Mouse (Mus musculus): ENCODE measurements at regions not wholly inside any gene's neighbourhood (a gene's known extent, or its start where the extent isn't known, plus 50 kb on each side); places are given as distances from the start of the nearest gene placed in this dataset.
"Not testable (repeated sequence)": the region's sequence is repeated elsewhere in the genome, so short reads cannot be mapped to it uniquely, and the experiment has no call there.

DNA sequence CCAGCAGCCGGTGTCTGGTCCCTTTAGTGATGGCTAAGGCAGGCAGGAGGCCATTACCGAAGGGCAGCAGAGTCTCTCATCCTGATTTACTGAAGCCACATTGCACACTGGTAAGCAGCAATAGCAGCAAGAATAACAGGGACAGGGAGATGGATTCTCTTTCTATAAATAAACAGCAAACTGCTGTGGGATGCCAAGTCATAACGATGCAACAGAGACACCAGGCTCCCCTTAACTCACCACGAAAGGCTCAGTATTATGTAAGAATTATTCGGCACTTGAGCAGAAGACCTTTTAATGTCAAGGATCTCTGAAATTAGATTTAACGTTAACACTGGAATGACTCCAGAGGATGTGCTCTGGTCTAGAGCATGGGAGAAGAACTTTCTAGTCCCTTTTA is 202.1 kb downstream of the Ddx10 start:
- peak; percentile 62; the same call in 1 of the 2 replicates for ATAC-seq (ENCODE audit: low TSS enrichment)

DNA sequence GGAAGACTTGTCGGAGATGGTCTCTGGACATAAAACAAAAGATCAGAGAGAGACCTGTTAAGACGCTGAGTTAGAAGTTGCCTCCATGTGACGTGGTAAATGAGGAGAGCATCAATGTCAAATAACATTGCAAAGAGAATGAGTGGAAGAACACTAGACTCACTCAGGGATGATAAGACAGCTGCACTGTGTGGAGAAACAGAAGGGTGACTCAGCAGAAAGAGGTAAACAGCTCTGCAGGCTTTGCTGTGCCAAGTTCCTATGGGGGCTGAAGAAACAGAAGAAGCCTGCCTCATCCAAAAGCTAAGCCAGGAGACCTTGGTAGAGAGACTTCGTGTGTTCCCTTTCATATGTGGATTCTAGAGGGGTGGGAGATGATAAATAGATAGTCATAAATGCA is 214.1 kb downstream of the Ddx10 start:
- ATAC-seq (ENCODE audit: low TSS enrichment), result peak; percentile 90

DNA sequence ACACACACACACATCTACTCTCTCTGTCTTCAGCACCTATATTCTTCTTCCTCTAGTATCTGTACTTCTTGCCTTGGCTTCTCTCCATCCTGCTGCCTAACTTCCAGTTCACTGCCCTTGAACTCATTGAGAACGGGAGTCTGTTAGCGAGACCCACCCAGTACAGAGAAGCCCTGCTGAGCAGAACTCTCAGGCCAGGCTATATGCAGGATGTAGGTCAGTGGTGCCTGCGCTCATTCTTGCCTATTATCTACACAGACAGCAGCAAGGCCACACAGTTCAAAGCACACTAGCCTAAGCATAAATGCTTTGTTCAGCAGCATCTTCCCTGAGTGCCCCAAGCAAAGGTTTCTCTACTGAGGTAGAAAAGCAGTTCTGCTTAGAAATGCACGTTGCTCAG is 225.8 kb downstream of the Ddx10 start:
- no peak for ATAC-seq (ENCODE audit: low TSS enrichment)

DNA sequence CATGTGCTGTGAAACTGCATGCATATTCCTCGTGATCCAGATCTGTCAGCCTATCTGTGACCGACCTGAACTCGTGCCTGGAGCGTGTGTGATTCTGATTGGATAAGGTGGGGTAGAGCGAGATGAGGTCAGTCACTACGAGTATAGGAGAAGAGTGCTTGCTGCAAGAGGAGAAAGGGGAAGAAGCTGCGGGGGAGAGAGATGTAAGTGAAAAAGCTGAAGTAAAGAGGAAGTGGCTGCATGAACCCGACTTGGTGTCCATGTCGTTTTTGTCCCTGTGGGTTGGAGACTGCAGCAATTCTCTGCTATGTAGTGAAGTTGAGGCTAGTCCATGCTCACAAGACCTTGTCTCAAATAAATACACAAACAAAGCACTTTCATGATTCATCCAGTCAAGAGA is 237.1 kb downstream of the Ddx10 start:
- no peak for ATAC-seq (ENCODE audit: low TSS enrichment)

DNA sequence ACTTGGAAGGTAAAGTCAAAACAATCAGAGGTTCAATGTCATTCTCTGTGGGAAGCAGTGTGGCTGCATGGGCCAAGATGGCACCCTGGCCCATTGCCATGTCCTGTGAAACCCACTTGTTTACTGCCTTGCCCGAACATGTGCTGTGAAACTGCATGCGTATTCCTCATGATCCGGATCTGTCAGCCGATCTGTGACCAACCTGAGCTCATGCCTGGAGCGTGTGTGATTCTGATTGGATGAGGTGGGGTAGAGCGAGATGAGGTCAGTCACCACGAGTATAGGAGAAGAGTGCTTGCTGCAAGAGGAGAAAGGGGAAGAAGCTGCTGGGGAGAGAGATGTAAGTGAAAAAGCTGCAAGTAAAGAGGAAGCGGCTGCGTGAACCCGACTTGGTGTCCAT is 240.5 kb downstream of the Ddx10 start:
- ATAC-seq (ENCODE audit: low TSS enrichment), result no peak

DNA sequence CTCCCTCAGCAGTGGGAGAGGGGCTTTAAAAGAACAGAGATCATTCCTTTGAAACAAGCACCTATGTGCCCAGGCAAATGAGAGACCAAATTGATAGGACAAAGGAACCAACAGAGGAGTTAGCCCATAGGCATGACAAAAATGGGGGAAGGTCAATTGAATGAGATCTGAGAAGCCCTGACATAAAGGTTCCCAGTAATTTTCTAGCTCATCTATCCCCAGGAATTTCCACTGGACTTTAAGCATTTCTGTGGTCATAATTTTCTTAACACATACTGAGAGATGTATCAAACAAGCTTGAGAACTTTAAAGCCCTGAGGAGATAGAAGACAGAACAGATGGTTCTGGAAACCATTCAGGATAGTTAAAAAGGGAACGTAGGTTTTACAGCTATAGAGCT is 241.8 kb downstream of the Ddx10 start:
- ATAC-seq (ENCODE audit: low TSS enrichment), result no peak

DNA sequence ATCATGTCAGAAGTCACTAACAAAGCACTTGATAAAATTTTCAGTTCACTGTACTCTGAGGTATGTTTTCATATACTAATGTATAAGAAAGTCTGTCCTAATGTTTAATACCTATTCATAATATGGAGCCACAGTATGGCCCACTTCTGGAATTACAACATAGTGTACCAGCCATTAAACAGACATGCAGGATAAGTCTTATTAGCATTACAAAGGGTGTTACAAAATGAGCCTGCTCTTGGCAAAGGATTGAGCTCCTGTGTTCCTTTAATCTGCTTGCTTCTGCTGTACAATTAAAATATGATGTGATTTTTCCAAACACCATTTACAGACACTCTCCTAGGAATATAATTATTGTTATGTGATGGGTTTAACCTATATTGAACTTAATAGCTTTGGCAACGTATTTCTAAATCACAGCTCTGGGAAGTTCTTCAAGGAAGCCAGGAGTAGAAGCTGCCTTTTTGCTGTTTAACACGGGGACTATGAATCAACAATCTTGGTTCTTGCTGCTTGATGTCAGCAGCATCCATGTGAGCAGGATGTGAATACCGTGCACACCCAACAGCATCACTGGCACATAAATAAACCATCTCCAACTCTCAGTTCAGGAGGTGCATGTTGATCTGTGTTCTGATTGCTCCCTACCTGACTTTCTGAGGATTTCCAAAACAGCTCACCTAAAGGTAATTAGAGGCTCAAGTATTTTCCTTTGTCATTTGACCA is 243.4 kb downstream of the Ddx10 start:
- no peak for ATAC-seq (ENCODE audit: low TSS enrichment)

DNA sequence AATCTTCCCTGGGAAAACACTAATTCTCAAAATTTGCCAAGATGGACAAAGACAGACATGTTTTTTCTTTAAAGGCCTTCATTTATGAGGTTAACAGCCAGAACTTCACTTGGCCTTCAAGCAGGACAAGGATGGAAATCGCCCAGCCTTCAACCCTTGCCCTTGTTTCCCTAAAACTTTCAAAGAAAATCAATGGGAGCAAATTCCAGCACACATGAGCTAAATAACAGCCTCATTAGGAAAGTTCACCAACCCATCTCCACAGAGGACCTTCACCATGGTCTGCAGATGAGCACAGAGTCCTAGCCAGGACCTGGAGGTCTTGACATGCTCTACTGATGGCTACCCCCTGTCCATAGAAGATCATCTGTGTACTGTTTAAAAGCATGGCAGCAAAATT is 271.8 kb downstream of the Ddx10 start:
- no peak for ATAC-seq (ENCODE audit: low TSS enrichment)

DNA sequence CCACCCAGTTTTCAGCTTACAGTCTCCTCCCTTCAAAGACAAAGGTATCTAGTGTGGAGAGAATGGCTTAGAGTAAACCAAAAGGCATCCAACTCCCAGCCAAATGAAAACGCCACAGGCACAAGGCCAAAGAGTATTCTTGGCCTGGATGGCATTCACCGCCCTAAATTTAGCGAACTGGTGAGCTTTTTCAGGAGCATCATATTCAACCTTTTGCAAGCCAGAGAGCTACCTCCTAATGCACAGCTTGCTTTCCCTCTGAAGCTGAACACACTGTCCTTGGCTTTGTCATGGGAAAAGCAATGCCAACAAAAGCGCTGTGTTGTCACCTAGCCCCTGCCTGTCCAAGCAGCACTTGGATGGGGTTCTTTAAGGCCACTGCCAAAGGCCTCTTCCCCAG is 282.2 kb downstream of the Ddx10 start:
- ATAC-seq (ENCODE audit: low TSS enrichment), result peak; percentile 44; the same call in 1 of the 2 replicates

DNA sequence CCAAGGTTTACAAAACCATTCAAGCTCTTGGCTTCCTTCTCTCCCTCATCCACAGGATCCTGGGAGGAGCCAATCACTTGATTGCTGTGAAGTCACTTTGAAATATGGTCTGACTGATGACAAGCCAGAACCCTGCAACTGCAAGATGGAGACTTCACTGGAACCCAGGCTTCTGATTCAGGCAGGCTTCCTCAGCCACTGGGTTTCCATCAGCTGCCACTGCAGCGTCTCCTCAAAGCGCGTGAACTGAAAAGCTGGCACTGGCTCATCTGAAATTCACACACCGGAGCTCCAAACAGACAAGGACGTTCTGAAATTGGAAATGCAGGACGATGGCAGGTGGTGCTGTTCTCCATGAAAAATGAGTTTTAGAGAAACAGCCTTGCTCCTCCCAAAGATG is 280.1 kb upstream of the AI593442 start:
- peak; percentile 79 for ATAC-seq (ENCODE audit: low TSS enrichment)

DNA sequence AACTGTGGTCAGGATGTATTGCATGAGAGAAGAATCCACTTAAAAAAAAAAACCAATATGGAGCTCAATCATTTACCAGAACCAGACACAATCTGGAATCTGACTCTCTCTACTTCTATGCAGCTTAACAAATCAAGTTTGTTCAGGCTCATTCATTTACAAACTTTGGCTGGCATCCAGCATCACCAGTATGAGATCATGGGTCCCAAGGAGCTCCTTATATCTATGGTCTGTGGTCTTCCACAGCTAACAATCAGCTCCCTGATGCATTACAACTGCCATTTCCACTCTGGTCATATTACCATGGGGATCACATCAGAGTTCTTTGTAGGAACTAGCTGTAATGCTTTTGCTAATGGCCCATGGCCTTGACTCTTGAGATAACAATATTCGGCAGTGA is 277.7 kb upstream of the AI593442 start:
- ATAC-seq (ENCODE audit: low TSS enrichment), result no peak

DNA sequence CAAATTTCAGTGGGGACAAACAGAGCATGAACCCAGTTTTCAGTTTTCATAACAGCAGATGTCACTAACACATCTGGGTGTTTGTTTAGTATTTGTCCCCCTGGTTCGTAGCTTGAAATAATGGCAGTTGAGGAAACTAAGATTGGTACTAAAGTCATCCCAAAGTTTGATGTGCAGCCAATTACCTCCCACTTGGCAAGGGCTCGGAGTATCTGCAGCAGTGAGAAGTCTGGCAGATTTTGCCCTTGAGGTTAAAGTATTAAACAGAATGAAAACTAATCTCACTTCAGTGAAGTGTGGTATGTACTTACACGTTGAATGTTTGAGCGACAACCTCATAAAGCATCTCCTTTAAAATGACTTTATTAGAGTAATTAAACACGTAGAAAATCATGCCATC is 264.5 kb upstream of the AI593442 start:
- ATAC-seq (ENCODE audit: low TSS enrichment), result no peak

DNA sequence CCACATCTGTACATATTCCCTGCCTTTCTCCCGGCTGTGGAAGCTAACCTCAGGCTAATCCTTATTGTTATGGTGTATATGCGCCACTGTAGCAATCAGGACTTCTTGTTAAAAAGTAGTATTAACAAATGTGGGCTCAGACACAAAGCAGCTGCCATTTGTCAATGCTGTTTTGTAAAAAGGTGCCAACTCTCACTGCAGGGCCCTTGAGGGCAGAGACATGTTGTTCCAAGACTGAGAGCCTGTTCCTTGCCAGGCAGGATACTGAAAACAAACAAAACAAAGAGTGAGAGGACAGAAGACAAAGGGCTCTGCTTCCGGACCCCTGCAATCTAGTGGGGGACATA is 262.0 kb upstream of the AI593442 start:
- ATAC-seq (ENCODE audit: low TSS enrichment), result no peak

DNA sequence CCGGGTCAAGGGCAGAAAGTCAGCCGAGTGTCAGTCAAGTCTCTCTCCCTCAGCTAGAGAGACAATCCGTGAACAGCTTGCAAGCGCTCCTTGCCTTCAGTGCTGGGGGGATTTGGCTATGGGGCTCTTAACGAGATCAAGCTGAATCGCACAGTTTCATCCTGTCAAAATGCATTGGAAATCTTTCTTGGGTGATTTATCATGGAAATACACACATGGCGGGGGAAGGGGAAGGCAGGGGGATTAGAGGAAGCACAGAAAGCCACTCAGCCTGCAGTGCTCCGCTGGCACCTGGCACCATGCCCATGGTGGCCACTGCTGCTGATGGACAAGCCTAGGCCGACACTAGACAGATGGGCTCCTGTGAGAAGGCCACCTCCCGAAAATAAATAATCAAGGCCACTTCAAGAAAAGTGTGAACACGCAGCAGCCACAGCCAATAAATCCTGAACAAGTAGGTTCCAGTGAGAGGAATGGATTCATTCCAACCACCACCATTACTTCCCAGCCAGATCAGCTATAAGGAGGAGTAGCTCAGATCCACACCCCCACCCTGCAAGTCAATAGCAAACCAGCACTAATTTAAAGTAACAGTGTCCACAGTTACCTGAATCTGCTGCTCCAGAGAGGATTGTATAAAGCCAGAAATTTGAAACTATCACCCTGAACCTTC is 261.5 kb upstream of the AI593442 start:
- no peak for ATAC-seq (ENCODE audit: low TSS enrichment)

DNA sequence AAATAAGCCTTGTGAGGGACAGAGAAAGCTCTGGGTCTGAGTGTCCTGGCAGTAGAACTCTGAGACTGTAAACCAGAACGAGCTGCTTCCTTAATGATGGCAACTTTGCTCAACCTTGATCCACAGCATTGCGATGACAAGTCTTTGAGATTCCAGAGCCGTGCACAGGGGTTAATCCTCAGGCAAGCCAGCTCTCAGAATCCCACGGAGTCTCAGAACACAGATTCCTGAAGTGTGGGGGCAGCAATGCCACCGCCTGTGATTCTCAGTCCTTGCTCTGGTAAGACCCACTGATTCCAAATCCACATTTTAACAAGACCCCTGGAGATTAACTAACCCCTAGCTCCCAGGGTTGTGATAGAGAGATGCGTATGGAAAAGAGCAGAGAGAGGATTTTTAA is 255.5 kb upstream of the AI593442 start:
- no peak for ATAC-seq (ENCODE audit: low TSS enrichment)

DNA sequence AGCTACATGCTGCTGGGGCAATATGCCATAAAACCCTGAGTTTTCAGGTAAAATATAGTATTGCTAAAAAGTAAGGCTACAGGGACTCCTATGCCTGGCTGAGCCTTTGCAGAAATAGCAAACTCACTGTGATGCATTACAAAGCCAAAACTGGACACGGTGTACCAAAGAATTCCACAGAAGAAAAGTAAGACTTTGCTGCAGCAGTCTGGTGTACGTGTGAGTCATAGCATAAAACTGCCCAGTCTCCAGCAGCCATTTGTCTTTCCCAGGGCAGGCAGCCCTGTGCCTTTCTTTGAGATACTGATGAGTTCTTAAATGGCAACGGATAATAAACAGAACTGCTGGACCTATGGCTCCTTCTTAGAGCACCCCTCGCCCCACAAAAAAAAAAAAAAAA is 237.9 kb upstream of the AI593442 start:
- ATAC-seq (ENCODE audit: low TSS enrichment), result peak; percentile 80

DNA sequence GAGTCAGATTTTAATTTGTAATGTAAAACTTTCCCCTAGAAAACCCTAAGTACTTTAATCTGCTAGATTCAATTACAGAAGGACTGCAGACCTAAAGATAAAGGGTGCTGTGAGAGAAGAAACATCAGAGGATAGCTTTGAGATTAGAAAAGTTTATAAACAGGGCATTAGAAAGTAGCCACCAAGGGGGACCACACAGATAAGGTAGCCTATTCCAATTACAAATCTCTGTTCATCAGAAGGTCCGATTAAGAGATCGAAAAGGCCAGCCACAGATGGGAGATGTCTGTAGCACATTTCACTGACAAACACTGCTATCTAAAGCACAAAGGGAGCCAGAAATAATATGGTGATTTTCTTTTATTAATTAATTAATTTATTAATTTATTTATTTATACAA is 209.1 kb upstream of the AI593442 start:
- not testable (repeated sequence) for ATAC-seq (ENCODE audit: low TSS enrichment)

DNA sequence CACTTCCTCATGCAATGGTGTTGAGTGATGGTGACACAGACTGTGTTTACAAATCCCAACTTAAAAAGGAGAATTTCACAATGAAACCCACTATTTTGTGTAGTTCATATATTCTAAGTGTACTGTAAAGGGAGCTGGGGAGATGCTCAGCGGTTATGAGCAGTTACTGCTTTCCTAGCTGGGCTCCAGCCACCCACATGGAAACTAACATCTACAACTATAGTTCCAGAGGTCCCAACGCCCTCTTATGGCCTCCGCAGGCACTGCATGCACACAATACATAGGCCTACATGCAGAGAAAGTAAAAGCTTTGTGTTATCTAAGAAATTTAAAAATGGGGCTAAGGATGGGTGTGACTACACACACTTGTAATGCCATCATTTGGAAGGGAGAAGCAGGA is 208.4 kb upstream of the AI593442 start:
- peak; percentile 76 for ATAC-seq (ENCODE audit: low TSS enrichment)

DNA sequence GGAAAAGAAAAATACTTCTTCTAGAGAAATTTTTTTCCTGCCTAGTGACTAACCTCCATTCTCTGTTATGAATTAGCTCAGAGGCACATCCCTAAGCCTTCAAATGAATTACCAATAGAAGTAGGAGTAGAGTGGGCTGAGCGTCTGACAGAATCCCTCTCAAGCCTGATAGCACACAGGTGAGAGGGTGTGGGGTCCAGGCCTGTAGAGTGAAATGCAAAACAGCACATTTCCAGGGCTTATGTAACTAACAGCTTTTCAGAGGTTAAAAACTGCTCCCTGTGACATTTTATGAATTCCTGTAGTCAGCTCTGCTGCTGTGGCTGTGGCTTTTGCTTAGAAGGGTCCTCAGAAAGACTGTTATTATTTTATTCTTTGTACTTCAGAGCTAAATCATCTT is 187.7 kb upstream of the AI593442 start:
- ATAC-seq (ENCODE audit: low TSS enrichment), result no peak

DNA sequence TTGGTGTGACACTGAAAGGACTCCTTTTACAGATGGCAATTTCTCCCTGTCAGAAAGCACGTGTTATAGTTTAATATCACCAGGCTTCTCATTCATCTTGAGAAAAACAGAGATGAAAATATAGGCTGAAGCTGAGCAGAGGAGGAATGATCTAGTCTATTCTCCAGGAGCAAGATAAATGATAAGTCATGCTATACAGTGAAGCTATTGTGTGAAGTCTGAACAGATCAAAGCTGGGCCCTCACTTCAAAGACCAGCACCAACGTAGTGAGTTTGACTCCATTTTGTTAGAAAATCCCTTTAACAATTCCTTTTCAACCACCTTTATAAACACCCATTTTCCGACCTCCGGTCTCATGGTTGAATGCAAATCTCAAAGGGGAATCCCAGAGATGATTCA is 180.7 kb upstream of the AI593442 start:
- no peak for ATAC-seq (ENCODE audit: low TSS enrichment)

DNA sequence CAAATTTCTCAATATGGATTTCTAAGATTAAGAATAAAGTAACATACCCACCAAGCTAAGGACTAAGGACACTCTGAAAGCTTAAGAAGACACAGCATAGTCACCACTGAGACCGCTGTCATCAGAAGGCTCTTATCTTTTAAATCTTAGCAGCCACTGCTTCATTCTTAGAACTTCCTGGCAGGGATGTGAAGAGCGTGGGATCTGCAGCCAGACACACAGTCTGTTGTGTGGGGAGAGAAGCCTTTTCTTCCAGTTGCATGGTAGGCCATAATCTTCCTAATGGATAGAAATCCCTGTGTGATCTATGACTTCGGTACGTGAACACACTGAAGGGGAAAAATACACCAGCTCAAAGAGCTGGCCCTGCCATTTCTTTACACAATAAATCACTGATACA is 178.8 kb upstream of the AI593442 start:
- ATAC-seq (ENCODE audit: low TSS enrichment), result peak; percentile 99

DNA sequence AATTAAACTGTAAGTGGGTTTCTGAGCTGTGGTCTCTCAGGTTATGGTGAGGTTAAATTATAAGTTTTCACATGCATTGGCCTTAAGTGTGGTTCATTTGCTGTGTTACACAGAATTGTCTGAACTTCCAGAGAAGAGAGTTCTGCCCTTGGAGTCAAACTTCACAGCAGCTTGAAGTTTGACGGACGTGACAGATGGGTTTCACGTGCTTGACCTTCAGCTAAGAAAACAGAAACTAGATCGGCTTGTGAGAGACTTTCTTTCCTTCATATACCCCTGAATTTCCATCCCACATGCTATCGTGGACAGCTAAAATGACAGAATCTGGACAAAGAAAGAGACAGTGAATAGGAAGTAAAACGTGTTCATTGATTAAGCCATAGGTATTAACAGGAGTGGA is 173.8 kb upstream of the AI593442 start:
- ATAC-seq (ENCODE audit: low TSS enrichment), result no peak

DNA sequence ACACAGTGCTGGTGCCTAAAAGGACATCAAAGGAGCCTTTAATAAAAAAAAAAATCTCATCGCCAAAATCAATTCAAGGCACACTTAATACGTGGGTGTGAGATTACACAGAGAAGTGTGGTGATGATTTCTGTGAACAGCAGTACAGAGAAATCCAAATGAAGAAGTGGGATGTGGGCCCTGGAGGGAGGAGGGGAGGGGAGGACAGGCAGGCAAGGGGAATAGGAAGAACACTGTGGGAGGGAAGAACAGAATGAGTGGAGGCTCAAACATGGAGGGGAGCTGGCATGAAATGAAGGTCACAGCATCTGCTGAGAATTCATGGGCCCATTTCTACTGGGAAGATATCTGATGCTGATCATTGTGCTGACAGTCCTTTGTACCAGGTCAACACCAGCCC is 171.0 kb upstream of the AI593442 start:
- peak; percentile 91 for ATAC-seq (ENCODE audit: low TSS enrichment)

DNA sequence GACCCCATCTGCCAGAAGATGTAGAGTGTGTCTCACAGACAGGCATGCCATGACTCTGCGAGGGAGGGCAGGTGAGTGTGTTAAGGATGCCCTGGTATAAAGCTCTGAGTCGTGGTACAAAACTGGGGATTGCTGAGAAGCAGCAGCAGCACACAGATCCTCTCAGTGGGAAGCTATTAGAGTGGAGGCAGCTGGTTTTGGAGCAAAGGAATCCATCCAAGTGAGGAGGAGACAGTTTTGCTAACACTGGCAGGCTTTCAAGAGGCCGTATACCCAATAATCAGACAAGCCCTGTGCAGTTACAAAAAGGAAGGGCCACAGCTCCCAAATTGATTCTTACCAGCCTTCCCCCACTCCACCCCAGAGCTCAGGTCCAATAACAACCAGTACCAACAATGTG is 170.4 kb upstream of the AI593442 start:
- peak; percentile 57; the same call in 1 of the 2 replicates for ATAC-seq (ENCODE audit: low TSS enrichment)
